Mouse (Mus musculus) intestine, embryonic 14.5 days (tissue): ENCODE data around the gene Akr7a5. TPM values are rescaled to one million over a fixed set of nuclear protein-coding genes. Genes with fewer than 3 reads are reported as not detected.
A peak's percentile ranks its signal among the peaks of the same experiment; 100 is the strongest.

ENCODE experiments used
- ATAC-seq: fragments of 200-750 bp; cut with Nextera tagmentation; replicated peaks from 2 replicates; pipeline ENCODE4 v1.8.0; 2017; ENCODE audit warnings: low read depth, moderate number of reproducible peaks, moderate TSS enrichment, moderate library complexity; ENCODE audit not compliant: low FRiP score, low TSS enrichment
- DNase-seq: peaks from one replicate; pipeline ENCODE4 v3.0.0-alpha.2; 2018; ENCODE audit warnings: low spot score
- H3K27ac ChIP-seq: fragments of 300-500 bp; sonication (generic); 2 replicates; pipeline ENCODE4 v1.5.1; 2014; ENCODE audit warnings: low read depth, mild to moderate bottlenecking, control low read depth
- H3K27me3 ChIP-seq: fragments of 300-500 bp; sonication (generic); replicated peaks from 2 replicates; pipeline ENCODE4 v1.6.1; 2014; ENCODE audit warnings: low read length, control low read depth; ENCODE audit not compliant: control insufficient read depth, insufficient read depth
- H3K36me3 ChIP-seq: fragments of 300-500 bp; sonication (generic); 2 replicates; pipeline ENCODE4 v1.6.1; 2014; ENCODE audit warnings: low read length, control low read depth; ENCODE audit not compliant: control insufficient read depth, insufficient read depth
- H3K4me1 ChIP-seq: fragments of 300-500 bp; sonication (generic); replicated peaks from 2 replicates; pipeline ENCODE4 v1.6.1; 2014; ENCODE audit warnings: low read length, control low read depth, mixed read lengths; ENCODE audit not compliant: control insufficient read depth, insufficient read depth
- H3K4me2 ChIP-seq: fragments of 300-500 bp; sonication (generic); 2 replicates; pipeline ENCODE4 v1.6.1; 2014; ENCODE audit warnings: low read length
- H3K4me3 ChIP-seq: fragments of 300-500 bp; sonication (generic); 2 replicates; pipeline ENCODE4 v1.5.1; 2014; ENCODE audit warnings: low read depth, low read length, control low read depth, mixed read lengths
- H3K9ac ChIP-seq: fragments of 300-500 bp; sonication (generic); 2 replicates; pipeline ENCODE4 v1.6.1; 2014; ENCODE audit warnings: mild to moderate bottlenecking, low read length
- H3K9me3 ChIP-seq: fragments of 300-500 bp; sonication (generic); 2 replicates; pipeline ENCODE4 v1.6.1; 2016; ENCODE audit warnings: low read length, control low read depth; ENCODE audit not compliant: control insufficient read depth
- WGBS: fragments of 180-500 bp; shearing (Covaris S2); extraction: QIAGEN DNeasy Blood & Tissue Kit; methylation state at CpG from one replicate; pipeline ENCODE4 v1.1.7; 2014; 5-methylcytosine and 5-hydroxymethylcytosine counted together
- polyA plus RNA-seq: library from polyadenylated mRNA; unstranded; fragments of >200 nt; fragmentation: Nextera tagmentation; extraction: Ambion mirVana; gene quantifications from 2 replicates; pipeline ENCODE4 v1.2.1, GENCODE M21; 2014

Gene Akr7a5
- polyA plus RNA-seq, 1 experiment from 2014 or later, result 140 TPM

DNA sequence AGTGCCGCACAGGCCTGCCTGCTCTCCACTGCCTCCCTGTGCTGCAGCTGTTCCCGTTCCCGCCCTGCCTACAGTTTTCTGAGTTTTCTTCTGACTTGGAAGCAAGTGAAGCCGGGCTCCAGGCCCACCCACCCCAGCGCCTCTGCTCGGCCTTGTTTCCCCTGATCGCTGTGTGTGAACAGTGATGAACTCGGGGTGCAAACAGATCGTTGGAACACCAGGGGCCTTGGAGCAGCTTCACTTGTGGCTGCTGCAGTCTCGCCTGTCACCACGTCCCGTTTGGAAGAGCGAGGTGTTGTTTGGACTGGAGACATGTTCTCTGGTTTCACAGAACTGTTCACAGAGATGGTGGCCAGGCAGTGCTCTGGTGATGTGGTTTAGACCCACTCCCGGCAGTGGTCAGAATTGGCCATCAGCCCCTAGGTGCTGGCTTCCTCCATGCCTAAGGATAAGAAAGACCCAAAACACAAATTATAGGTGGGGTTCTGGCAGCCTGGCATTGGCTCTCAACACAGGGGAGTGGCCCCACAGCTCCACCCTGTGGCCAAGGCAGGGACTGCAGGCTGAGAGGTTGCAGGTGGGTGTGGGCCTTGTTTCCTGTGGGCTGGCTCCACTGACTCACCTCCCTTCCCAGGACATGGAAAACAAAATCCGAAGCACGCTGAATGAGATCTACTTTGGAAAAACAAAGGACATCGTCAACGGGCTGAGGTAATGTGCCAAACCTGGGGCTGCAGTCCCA, 23.3 kb upstream of the Akr7a5 start:
- Histone ChIP-seq H3K4me3 (no peak overlapping the region), H3K27me3 (no peaks in the 10 kb centered on the region), H3K9me3 (no peaks in the 10 kb centered on the region), H3K36me3 (peaks cover 88% of the 10 kb centered on the region), H3K27ac (no peak overlapping the region), H3K4me2 (no peak overlapping the region), H3K9ac (no peak overlapping the region), H3K4me1 (0 out of 2 replicates have a peak, but pooled peaks cover 6% of the 10 kb centered on the region)
- 75% methylated on average over 18 of the region's 18 CpGs for WGBS
- ATAC-seq, result no peak
- DNase-seq, result peak; percentile 95

DNA sequence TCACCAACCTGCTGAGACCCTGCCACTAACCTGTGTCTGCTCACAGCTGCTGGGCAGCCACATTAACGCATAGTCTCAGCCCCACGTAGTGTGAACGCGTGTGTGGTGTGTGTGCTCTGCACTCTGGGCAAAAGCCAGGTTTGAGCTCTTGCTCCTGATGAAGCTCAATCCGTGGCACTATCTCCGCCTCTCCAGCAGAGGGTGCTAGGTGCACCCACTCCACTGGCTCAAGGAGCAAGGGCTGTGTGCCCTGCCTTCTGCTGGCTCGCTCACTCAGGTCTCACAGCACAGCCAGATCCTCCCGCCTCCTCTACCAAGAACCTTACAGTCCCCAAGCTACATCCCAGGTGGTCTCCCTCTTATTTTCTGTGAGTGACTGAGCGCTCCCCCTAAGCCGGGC, 21.5 kb upstream of the Akr7a5 start:
- H3K9ac ChIP-seq, result no peak overlapping the region
- H3K36me3 ChIP-seq, result peaks cover 76% of the 10 kb centered on the region
- H3K4me2 ChIP-seq, result no peak overlapping the region
- no peaks in the 10 kb centered on the region for H3K4me1 ChIP-seq
- no peaks in the 10 kb centered on the region for H3K9me3 ChIP-seq
- ATAC-seq (no peak), DNase-seq (peak; percentile 58)
- WGBS, result 70% methylated on average over 10 of the region's 10 CpGs
- H3K4me3 ChIP-seq, result no peak overlapping the region
- no peak overlapping the region for H3K27ac ChIP-seq
- H3K27me3 ChIP-seq, result no peaks in the 10 kb centered on the region

DNA sequence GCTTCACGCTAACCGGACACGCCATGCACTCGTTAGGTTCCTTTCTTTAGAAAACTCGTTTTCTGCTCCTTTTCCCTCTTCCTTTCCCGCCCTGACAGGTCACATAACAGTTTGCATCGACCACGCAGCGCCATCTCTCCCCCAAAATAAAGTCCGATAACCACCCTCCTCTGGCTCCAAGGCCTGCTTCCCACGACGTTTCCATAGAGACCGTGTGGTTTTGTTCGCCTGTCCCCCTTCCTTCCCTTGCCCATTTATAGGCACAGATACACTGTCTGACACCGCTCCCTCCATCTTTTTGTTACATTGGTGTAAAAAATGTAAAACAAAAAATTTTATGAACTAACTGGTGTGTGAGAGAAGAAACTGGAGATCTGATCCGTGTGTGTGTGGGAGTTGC, 19.4 kb upstream of the Akr7a5 start:
- Histone ChIP-seq H3K4me1 (no peaks in the 10 kb centered on the region), H3K27me3 (no peaks in the 10 kb centered on the region), H3K9ac (no peak overlapping the region), H3K9me3 (no peaks in the 10 kb centered on the region), H3K4me2 (no peak overlapping the region), H3K36me3 (peaks cover 56% of the 10 kb centered on the region), H3K4me3 (no peak overlapping the region), H3K27ac (no peak overlapping the region)
- DNase-seq (no peak), ATAC-seq (no peak)
- 85% methylated on average over 16 of the region's 16 CpGs for WGBS

DNA sequence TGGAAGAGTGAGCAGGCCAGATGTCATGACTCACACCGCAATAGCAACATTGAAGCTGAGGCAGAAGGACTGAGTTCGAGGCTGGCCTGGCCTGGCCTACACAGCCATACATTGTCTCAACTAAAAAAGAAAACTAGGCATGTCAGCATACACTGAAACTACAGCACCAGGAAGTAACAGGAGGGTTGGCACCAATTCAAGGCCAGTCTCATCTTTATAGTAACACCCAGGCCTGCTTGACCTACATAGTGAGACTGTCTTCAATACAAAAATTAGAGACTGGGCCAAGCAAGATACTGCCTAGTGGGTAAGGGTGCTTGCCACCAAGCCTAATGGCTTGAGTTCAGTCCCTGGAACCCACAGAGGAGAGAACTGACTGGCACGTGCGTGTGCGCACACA, 18.5 kb upstream of the Akr7a5 start:
- Histone ChIP-seq H3K9me3 (no peaks in the 10 kb centered on the region), H3K4me1 (no peaks in the 10 kb centered on the region; the same call in 1 of the 2 replicates), H3K9ac (no peak overlapping the region), H3K36me3 (peaks cover 49% of the 10 kb centered on the region), H3K27me3 (no peaks in the 10 kb centered on the region), H3K4me2 (no peak overlapping the region), H3K4me3 (no peak overlapping the region), H3K27ac (no peak overlapping the region)
- DNase-seq (no peak), ATAC-seq (no peak)
- WGBS, result 93% methylated on average over 5 of the region's 5 CpGs

DNA sequence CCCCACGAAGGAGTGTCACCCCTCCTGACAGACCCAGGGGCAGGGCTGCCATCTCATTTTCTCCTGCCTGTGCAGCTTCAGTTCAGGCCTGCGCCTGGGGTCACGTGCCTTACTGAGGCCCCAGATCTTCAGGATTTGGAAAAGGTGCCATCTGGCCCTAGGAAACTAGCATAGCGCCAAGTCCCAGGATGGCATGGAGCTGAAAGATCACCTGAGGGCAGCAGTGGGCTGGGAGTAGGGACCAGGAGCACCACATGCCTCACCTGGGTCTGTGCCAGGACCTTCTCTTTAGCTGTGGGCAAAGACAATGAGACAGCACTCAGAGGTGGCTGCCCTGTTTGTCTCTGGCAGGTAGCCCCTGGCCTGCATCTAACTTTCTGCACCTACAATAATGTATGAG, 13.0 kb upstream of the Akr7a5 start:
- no peaks in the 10 kb centered on the region for H3K27me3 ChIP-seq
- H3K9me3 ChIP-seq, result no peaks in the 10 kb centered on the region
- H3K4me3 ChIP-seq, result no peak overlapping the region
- no peaks in the 10 kb centered on the region; the same call in 1 of the 2 replicates for H3K4me1 ChIP-seq
- no peak overlapping the region for H3K27ac ChIP-seq
- no peak overlapping the region for H3K4me2 ChIP-seq
- H3K36me3 ChIP-seq, result peaks cover 10% of the 10 kb centered on the region; the same call in 1 of the 2 replicates
- no peak overlapping the region for H3K9ac ChIP-seq
- DNase-seq (no peak), ATAC-seq (no peak)
- 87% methylated on average over 4 of the region's 4 CpGs for WGBS

DNA sequence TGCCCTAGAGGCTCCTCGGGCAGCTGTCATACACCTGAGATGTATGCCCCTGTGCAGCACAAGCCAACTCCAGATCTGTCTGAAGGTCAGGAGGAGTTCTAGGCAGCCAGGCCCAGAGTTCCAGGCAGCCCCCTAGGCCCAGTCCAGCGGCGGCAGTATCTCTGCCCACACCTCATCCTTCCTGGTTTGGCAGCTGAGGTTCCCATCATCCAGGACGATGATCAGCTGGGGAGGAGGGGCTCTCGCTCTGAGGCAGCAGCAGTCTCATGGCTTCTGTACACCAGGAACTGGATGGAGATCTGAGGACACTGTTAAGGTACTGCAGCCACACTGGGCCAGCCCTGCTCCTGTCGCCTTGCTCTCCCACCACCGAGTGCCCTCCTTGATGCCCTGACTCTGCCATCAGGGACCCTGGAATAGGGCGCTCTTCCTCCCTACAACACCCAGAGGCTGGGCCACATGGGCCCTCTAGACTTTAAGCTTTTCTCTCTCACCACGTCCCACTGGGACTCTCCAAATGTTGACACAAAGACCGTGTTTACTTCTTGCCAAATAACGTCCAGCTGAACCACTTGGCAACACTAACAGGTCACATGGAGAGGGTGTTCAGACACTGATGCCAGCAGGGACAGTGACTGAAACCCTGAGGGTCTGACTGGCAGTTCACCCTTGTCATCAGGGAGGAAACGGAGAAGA, 11.7 kb upstream of the Akr7a5 start:
- Histone ChIP-seq H3K9ac (no peak overlapping the region), H3K9me3 (no peaks in the 10 kb centered on the region), H3K4me2 (no peak overlapping the region), H3K36me3 (peaks cover 17% of the 10 kb centered on the region; the same call in 1 of the 2 replicates), H3K4me3 (no peak overlapping the region), H3K27ac (no peak overlapping the region), H3K4me1 (no peaks in the 10 kb centered on the region; the same call in 1 of the 2 replicates), H3K27me3 (no peaks in the 10 kb centered on the region)
- DNase-seq (no peak), ATAC-seq (no peak)
- 73% methylated on average over 12 of the region's 12 CpGs for whole genome bisulfite sequencing

DNA sequence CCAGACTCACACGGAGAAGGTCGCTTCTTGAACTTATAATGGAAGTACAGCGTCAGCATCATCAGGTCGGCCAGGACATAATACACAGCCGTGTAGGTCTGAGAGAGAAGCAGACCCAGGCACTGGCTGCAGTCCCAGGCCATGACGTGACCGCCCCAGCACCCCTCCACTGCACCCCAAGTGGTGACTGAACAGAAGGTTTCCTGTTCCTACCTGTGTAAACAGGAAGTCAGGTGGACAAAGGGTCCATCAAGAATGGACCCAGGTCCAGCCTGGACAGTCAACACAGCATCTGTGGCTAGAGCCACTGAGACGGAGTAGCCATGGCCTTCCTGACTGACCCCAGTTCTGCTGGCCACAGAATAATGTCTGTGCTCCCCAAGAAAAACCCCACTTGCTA, 8.8 kb upstream of the Akr7a5 start:
- ATAC-seq, result no peak
- Histone ChIP-seq H3K4me2 (no peak overlapping the region), H3K27me3 (no peaks in the 10 kb centered on the region), H3K9ac (no peak overlapping the region), H3K4me1 (no peaks in the 10 kb centered on the region; the same call in 1 of the 2 replicates), H3K4me3 (no peak overlapping the region), H3K36me3 (peaks cover 20% of the 10 kb centered on the region; the same call in 1 of the 2 replicates), H3K9me3 (no peaks in the 10 kb centered on the region), H3K27ac (no peak overlapping the region)
- WGBS, result 90% methylated on average over 8 of the region's 8 CpGs
- no peak for DNase-seq

DNA sequence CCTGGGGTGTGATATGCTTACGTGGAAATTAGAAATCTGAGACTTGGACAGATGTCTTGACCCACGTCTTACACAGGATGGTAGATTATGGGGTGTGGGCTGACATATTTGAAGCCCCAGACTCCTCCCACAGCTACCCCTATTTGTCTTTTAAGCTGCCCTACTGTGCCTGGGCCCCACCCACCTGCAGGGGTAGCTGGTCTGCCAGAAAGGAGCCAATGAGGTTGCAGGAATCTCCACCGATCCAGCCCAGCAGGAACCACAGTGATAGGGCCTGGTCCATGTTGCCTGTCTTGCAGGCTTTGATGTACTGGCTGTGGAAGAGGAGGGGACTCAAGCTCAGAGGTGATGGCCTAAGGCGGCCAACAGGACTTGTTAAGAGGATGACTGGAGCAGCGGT, 8.3 kb upstream of the Akr7a5 start:
- Histone ChIP-seq H3K4me3 (no peak overlapping the region), H3K27me3 (no peaks in the 10 kb centered on the region), H3K9me3 (no peaks in the 10 kb centered on the region), H3K27ac (no peak overlapping the region), H3K36me3 (peaks cover 20% of the 10 kb centered on the region; the same call in 1 of the 2 replicates), H3K4me1 (no peaks in the 10 kb centered on the region), H3K4me2 (no peak overlapping the region), H3K9ac (no peak overlapping the region)
- ATAC-seq (no peak), DNase-seq (no peak)
- 65% methylated on average over 5 of the region's 5 CpGs for WGBS
